Mouse (Mus musculus): ENCODE data around the gene Nkg7. TPM values are rescaled to one million over a fixed set of nuclear protein-coding genes. Genes with fewer than 3 reads are reported as not detected.

The Nkg7 gene
- polyA plus RNA-seq, 1 experiment: 97.1 TPM

DNA sequence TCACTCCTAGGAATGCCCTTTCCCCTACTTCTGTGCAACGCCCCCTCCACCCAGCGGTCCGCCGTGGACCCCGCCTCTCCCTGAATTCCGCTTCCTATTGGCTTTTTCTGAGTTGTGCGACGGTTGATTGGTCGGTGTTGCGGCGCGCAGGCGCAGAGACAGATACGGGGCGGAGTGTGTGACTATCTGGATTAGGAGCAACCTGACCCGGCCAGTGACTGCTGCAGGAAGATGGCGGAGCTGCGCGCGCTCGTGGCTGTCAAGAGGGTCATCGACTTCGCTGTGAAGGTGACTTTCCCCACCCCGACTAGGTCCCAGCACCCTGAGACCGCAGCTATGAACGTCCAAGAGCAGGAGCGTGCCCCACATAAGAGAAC, 7.0 kb downstream of the Nkg7 start, which contains the start of the genes Etfb and Gm45233:
Gene Etfb (plus strand): TSS at position 167 of the 377 bp plus-strand sequence.
Gene Gm45233 (plus strand): TSS at position 212 of the 377 bp plus-strand sequence.
- Histone ChIP-seq H3K27me3 (ENCODE audit: control insufficient read depth, insufficient read depth, low read length) (no peaks in the 10 kb centered on the region), H3K27ac (ENCODE audit: insufficient read depth, low read length) (peak within 1 kb of the TSS; percentile 78), H3K4me1 (ENCODE audit: control insufficient read depth, insufficient read depth, insufficient read length) (peaks cover 3% of the 10 kb centered on the region; the same call in 1 of the 2 replicates), H3K4me3 (ENCODE audit: extremely low read depth, insufficient read depth, insufficient read length) (peak within 1 kb of the TSS; percentile 74), H3K36me3 (ENCODE audit: control insufficient read depth, insufficient read depth, low read length) (no peaks in the 10 kb centered on the region)
- WGBS: under 1% methylated on average over 27 of the region's 27 CpGs
- TF ChIP-seq POLR2A (IDR thresholded peaks at IDR 0.05; ENCODE audit: low read depth, low read length): peak; percentile 53
- no peak for TF ChIP-seq CTCF (IDR thresholded peaks at IDR 0.05; ENCODE audit: extremely low read depth, insufficient read depth, insufficient read length, insufficient replicate concordance)
- peak; percentile 82 to 91 for DNase-seq (ENCODE audit: low read depth in 1 of 2, low spot score in 2 of 2)

DNA sequence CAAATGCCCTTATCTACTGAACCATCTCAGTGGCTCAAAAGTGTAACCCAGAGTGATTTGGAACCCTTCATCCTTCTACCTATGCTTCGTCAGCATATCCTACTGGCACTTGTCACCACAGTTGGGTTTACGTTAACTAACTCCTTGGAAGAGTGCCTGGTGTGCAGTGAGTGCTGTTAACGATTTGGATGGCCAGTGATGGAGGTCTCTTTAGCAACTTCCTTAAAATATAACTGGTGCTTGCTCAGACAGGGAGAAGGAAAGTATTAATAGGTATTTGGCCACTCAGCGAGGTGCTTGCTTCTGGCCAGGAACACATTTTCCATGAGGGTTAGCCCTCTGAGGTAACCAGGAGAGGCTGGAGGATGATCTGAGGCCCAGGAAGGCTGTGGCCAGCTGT, 10.9 kb downstream of the Nkg7 start:
- Histone ChIP-seq H3K27ac (ENCODE audit: insufficient read depth, low read length) (no peak overlapping the region), H3K4me3 (ENCODE audit: extremely low read depth, insufficient read depth, insufficient read length) (no peak overlapping the region), H3K4me1 (ENCODE audit: control insufficient read depth, insufficient read depth, insufficient read length) (peaks cover 3% of the 10 kb centered on the region; the same call in 1 of the 2 replicates), H3K36me3 (ENCODE audit: control insufficient read depth, insufficient read depth, low read length) (no peaks in the 10 kb centered on the region), H3K27me3 (ENCODE audit: control insufficient read depth, insufficient read depth, low read length) (no peaks in the 10 kb centered on the region)
- WGBS: 64% methylated on average over 4 of the region's 4 CpGs
- TF ChIP-seq CTCF (IDR thresholded peaks at IDR 0.05; ENCODE audit: extremely low read depth, insufficient read depth, insufficient read length, insufficient replicate concordance): no peak
- no peak for TF ChIP-seq POLR2A (IDR thresholded peaks at IDR 0.05; ENCODE audit: low read depth, low read length)
- DNase-seq (ENCODE audit: low read depth in 1 of 2, low spot score in 2 of 2): no peak

DNA sequence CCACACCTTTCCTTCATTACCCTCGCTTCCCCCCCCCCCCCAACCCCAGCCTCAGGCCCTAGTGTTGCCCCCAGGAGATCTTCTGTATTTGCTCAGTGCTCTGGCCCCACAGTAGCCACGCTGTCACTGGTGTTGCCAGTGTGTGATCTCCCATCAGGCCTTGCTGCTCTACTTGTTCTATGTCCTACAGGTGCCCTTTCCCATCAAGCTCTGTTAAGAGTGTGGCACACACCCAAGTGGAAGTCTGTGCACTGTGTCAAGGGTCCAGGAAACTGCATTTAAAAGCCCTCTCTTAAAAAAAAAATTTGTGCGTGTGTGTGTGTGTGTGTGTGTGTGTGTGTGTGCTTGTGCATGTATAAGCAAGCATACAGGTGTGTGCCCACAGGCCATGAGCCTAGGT, 11.4 kb downstream of the Nkg7 start:
- no peaks in the 10 kb centered on the region for H3K36me3 ChIP-seq (ENCODE audit: control insufficient read depth, insufficient read depth, low read length)
- H3K27me3 ChIP-seq (ENCODE audit: control insufficient read depth, insufficient read depth, low read length): no peaks in the 10 kb centered on the region
- 71% methylated on average over 3 of the region's 3 CpGs for WGBS
- H3K4me1 ChIP-seq (ENCODE audit: control insufficient read depth, insufficient read depth, insufficient read length): no peaks in the 10 kb centered on the region; the same call in 1 of the 2 replicates
- DNase-seq (ENCODE audit: low read depth in 1 of 2, low spot score in 2 of 2): no peak
- TF ChIP-seq CTCF (IDR thresholded peaks at IDR 0.05; ENCODE audit: extremely low read depth, insufficient read depth, insufficient read length, insufficient replicate concordance) (no peak), POLR2A (IDR thresholded peaks at IDR 0.05; ENCODE audit: low read depth, low read length) (no peak)
- no peak overlapping the region for H3K4me3 ChIP-seq (ENCODE audit: extremely low read depth, insufficient read depth, insufficient read length)
- no peak overlapping the region for H3K27ac ChIP-seq (ENCODE audit: insufficient read depth, low read length)

DNA sequence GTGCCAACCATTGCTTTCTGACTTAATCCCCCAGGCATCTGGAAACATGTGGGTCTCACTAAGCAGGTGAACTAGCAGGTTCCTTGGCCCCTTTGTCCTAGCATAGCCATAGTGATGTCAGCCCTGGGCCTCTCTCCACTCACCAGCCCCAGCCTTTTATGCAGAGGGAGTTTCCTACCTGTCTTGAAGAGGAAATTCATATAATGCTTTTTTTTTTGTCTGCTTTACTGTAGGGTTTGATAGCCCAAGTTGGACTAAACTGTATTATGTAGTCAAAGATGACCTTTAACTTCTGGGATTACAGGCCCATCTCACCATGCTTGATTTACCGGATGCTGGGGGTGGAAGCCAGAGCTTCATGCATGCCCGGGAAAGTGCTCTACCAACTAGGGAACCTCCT, 12.9 kb downstream of the Nkg7 start:
- no peaks in the 10 kb centered on the region for H3K36me3 ChIP-seq (ENCODE audit: control insufficient read depth, insufficient read depth, low read length)
- H3K4me1 ChIP-seq (ENCODE audit: control insufficient read depth, insufficient read depth, insufficient read length): no peaks in the 10 kb centered on the region; the same call in 1 of the 2 replicates
- H3K4me3 ChIP-seq (ENCODE audit: extremely low read depth, insufficient read depth, insufficient read length): no peak overlapping the region
- no peak for TF ChIP-seq CTCF (IDR thresholded peaks at IDR 0.05; ENCODE audit: extremely low read depth, insufficient read depth, insufficient read length, insufficient replicate concordance)
- no peak for TF ChIP-seq POLR2A (IDR thresholded peaks at IDR 0.05; ENCODE audit: low read depth, low read length)
- DNase-seq (ENCODE audit: low read depth in 1 of 2, low spot score in 2 of 2): no peak
- H3K27ac ChIP-seq (ENCODE audit: insufficient read depth, low read length): no peak overlapping the region
- WGBS: 96% methylated on average over 2 of the region's 2 CpGs
- H3K27me3 ChIP-seq (ENCODE audit: control insufficient read depth, insufficient read depth, low read length): no peaks in the 10 kb centered on the region

DNA sequence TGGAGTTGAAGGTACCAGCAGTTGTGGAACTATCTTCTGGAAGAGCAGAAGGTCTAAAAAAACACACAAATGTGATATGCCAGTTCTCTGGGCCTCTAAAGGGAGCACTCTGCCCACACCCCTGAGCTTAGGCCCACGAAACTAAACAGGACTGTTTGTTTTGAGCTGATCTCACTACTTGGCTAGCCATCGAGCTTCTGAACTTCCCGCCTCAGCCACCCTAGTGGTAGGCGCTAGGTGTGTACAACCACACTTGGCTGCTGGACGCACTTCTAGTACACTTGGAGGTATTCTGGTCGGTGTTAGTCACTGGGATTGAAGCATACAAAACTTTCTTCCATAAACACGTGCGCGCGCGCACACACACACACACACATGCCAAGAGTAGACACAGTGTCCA, 14.9 kb downstream of the Nkg7 start:
- Histone ChIP-seq H3K27me3 (ENCODE audit: control insufficient read depth, insufficient read depth, low read length) (no peaks in the 10 kb centered on the region), H3K36me3 (ENCODE audit: control insufficient read depth, insufficient read depth, low read length) (no peaks in the 10 kb centered on the region), H3K27ac (ENCODE audit: insufficient read depth, low read length) (no peak overlapping the region), H3K4me3 (ENCODE audit: extremely low read depth, insufficient read depth, insufficient read length) (no peak overlapping the region), H3K4me1 (ENCODE audit: control insufficient read depth, insufficient read depth, insufficient read length) (no peaks in the 10 kb centered on the region)
- WGBS: 95% methylated on average over 11 of the region's 11 CpGs
- TF ChIP-seq POLR2A (IDR thresholded peaks at IDR 0.05; ENCODE audit: low read depth, low read length) (no peak), CTCF (IDR thresholded peaks at IDR 0.05; ENCODE audit: extremely low read depth, insufficient read depth, insufficient read length, insufficient replicate concordance) (no peak)
- no peak for DNase-seq (ENCODE audit: low read depth in 1 of 2, low spot score in 2 of 2)

DNA sequence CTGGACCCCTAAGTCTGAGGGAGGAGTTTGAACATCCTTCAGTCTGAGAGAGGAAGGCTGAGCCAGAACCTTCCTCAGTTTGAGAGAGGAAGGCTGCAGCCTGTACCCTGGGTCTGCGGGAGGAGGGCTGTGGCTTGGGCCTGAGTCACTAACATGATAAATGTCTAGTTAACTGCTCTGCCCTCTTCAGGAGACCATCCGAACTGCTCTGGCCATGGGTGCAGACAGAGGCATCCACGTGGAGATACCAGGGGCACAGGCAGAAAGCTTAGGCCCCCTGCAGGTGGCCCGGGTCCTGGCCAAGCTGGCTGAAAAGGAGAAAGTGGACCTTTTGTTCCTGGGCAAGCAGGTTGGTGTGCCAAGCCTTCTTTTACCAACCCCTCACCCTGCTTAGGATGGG, 15.7 kb downstream of the Nkg7 start:
- DNase-seq (ENCODE audit: low read depth in 1 of 2, low spot score in 2 of 2): peak in 1 of 2 experiments; percentile 61
- Histone ChIP-seq H3K27me3 (ENCODE audit: control insufficient read depth, insufficient read depth, low read length) (no peaks in the 10 kb centered on the region), H3K36me3 (ENCODE audit: control insufficient read depth, insufficient read depth, low read length) (peaks cover 2% of the 10 kb centered on the region; the same call in 1 of the 2 replicates), H3K27ac (ENCODE audit: insufficient read depth, low read length) (no peak overlapping the region), H3K4me3 (ENCODE audit: extremely low read depth, insufficient read depth, insufficient read length) (no peak overlapping the region), H3K4me1 (ENCODE audit: control insufficient read depth, insufficient read depth, insufficient read length) (no peaks in the 10 kb centered on the region)
- WGBS: 30% methylated on average over 4 of the region's 4 CpGs
- TF ChIP-seq CTCF (IDR thresholded peaks at IDR 0.05; ENCODE audit: extremely low read depth, insufficient read depth, insufficient read length, insufficient replicate concordance): 0 out of 2 replicates have a peak, but pooled peaks have one; percentile 38
- no peak for TF ChIP-seq POLR2A (IDR thresholded peaks at IDR 0.05; ENCODE audit: low read depth, low read length)

DNA sequence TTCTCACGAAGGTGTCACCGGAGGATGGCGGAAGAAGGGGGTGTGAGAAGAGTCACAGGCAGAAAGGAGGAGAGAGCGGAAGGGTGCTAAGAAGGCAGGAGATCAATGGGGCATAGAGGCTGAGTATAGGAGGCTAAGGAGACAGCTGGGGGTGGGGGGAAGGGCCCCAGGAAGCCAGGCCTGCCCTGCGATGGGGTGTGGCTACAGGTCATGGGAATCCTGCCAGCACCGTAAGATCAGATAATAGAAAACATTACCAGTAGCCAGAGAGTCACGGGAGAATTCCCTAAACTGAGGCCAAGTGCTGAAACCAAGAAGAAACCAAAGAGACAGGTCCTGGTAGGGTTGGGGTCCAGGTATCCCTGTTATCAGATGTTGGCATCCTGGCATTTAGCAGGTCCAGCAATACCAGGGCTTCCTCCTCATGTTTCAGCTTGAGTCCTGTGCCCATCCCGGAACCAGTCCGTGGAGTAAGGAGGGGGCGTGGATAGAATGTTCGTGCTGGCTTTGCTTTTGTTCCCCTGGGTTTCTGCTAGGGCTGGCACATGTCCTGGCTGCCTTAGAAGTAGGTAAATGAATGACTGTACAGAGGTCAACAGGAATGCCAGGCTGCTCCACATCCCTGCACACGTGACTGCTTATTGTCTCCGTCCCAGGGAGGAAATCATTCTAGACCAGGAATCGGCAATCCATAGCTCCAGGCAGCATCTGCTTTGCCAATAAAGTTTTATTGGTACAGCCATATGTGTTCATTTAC, 16.9 kb downstream of the Nkg7 start:
- H3K27me3 ChIP-seq (ENCODE audit: control insufficient read depth, insufficient read depth, low read length): no peaks in the 10 kb centered on the region
- no peak for DNase-seq (ENCODE audit: low read depth in 1 of 2, low spot score in 2 of 2)
- H3K4me3 ChIP-seq (ENCODE audit: extremely low read depth, insufficient read depth, insufficient read length): no peak overlapping the region
- 93% methylated on average over 14 of the region's 14 CpGs for WGBS
- peaks cover 2% of the 10 kb centered on the region; the same call in 1 of the 2 replicates for H3K36me3 ChIP-seq (ENCODE audit: control insufficient read depth, insufficient read depth, low read length)
- no peak overlapping the region for H3K27ac ChIP-seq (ENCODE audit: insufficient read depth, low read length)
- H3K4me1 ChIP-seq (ENCODE audit: control insufficient read depth, insufficient read depth, insufficient read length): no peaks in the 10 kb centered on the region
- no peak for TF ChIP-seq POLR2A (IDR thresholded peaks at IDR 0.05; ENCODE audit: low read depth, low read length)
- no peak for TF ChIP-seq CTCF (IDR thresholded peaks at IDR 0.05; ENCODE audit: extremely low read depth, insufficient read depth, insufficient read length, insufficient replicate concordance)
